Mouse (Mus musculus): ENCODE measurements at regions not wholly inside any gene's neighbourhood (a gene's known extent, or its start where the extent isn't known, plus 50 kb on each side); places are given as distances from the start of the nearest gene placed in this dataset.

DNA sequence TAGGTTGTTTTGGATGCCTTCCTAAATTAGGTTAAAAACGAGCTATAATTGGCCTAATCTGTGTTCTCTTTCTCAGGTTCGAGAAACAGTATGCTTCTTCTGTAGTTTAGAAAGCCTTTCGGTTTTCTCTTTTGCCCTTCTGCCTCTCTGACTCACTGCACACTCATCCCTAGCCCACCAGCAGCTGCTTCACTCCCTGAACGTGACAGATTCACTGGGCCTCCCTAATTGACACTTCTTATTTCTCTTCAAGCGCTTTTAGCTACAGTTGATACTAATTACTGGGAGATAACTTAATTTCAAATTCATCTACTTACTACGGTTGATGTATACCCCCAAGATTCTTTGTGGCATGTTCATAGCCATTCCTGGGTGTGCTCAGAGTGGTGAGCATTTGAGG, 208.9 kb upstream of the Tle4 start:
- no peaks in the 10 kb centered on the region for H3K79me2 ChIP-seq (replicated peaks; ENCODE audit: control insufficient read depth, insufficient read depth, low read length)
- intact Hi-C loops (cut with DNase I): no loop called here
- no peak for TF ChIP-seq CTCF (IDR thresholded peaks at IDR 0.05)
- no peak for TF ChIP-seq POLR2A (IDR thresholded peaks at IDR 0.05; ENCODE audit: insufficient read depth, low read depth, low read length)
- TF ChIP-seq EP300 (IDR thresholded peaks at IDR 0.05; ENCODE audit: insufficient read depth, low read depth, low read length): no peak
- H3K4me3 ChIP-seq: no peak overlapping the region
- H3K27me3 ChIP-seq (ENCODE audit: control insufficient read depth, insufficient read depth, low read length): no peaks in the 10 kb centered on the region; the same call in 1 of the 2 replicates
- no peak overlapping the region for H3K9ac ChIP-seq (ENCODE audit: low read depth, low read length)
- 74% methylated on average over 6 of the region's 6 CpGs for WGBS
- H3K27ac ChIP-seq: no peak overlapping the region
- no peaks in the 10 kb centered on the region for H3K36me3 ChIP-seq (ENCODE audit: control insufficient read depth, insufficient read depth, low read length)
- DNase-seq: no peak
- no peaks in the 10 kb centered on the region for H3K4me1 ChIP-seq (ENCODE audit: control insufficient read depth, insufficient read depth, low read length)

GRCm38 (mm10) chr19:14802909-14803650, 205.2 kb upstream of the Tle4 start:
- no peaks in the 10 kb centered on the region for H3K79me2 ChIP-seq (replicated peaks; ENCODE audit: control insufficient read depth, insufficient read depth, low read length)
- no peaks in the 10 kb centered on the region for H3K4me1 ChIP-seq (ENCODE audit: control insufficient read depth, insufficient read depth, low read length)
- no peak overlapping the region for H3K27ac ChIP-seq
- no peak overlapping the region for H3K9ac ChIP-seq (ENCODE audit: low read depth, low read length)
- WGBS: 22% methylated on average over 5 of the region's 5 CpGs
- no peaks in the 10 kb centered on the region for H3K27me3 ChIP-seq (ENCODE audit: control insufficient read depth, insufficient read depth, low read length)
- DNase-seq: no peak
- H3K4me3 ChIP-seq: no peak overlapping the region
- no peak for TF ChIP-seq POLR2A (IDR thresholded peaks at IDR 0.05; ENCODE audit: insufficient read depth, low read depth, low read length)
- no peak for TF ChIP-seq CTCF (IDR thresholded peaks at IDR 0.05)
- no peak for TF ChIP-seq EP300 (IDR thresholded peaks at IDR 0.05; ENCODE audit: insufficient read depth, low read depth, low read length)
- H3K36me3 ChIP-seq (ENCODE audit: control insufficient read depth, insufficient read depth, low read length): no peaks in the 10 kb centered on the region
- intact Hi-C loops (cut with DNase I): no loop called here

- intact Hi-C loops (cut with DNase I): no loop called here
- Histone ChIP-seq H3K27ac (no peak overlapping the region), H3K79me2 (replicated peaks; ENCODE audit: control insufficient read depth, insufficient read depth, low read length) (no peaks in the 10 kb centered on the region), H3K27me3 (ENCODE audit: control insufficient read depth, insufficient read depth, low read length) (no peaks in the 10 kb centered on the region), H3K36me3 (ENCODE audit: control insufficient read depth, insufficient read depth, low read length) (no peaks in the 10 kb centered on the region), H3K4me3 (no peak overlapping the region), H3K4me1 (ENCODE audit: control insufficient read depth, insufficient read depth, low read length) (no peaks in the 10 kb centered on the region), H3K9ac (ENCODE audit: low read depth, low read length) (no peak overlapping the region)
- TF ChIP-seq CTCF (IDR thresholded peaks at IDR 0.05) (no peak), POLR2A (IDR thresholded peaks at IDR 0.05; ENCODE audit: insufficient read depth, low read depth, low read length) (no peak), EP300 (IDR thresholded peaks at IDR 0.05; ENCODE audit: insufficient read depth, low read depth, low read length) (no peak)
- no peak for DNase-seq
- WGBS: 53% methylated on average over 8 of the region's 8 CpGs
Observed at GRCm38 (mm10) chr19:14801669-14802068, 203.8 kb upstream of the Tle4 start.

DNA sequence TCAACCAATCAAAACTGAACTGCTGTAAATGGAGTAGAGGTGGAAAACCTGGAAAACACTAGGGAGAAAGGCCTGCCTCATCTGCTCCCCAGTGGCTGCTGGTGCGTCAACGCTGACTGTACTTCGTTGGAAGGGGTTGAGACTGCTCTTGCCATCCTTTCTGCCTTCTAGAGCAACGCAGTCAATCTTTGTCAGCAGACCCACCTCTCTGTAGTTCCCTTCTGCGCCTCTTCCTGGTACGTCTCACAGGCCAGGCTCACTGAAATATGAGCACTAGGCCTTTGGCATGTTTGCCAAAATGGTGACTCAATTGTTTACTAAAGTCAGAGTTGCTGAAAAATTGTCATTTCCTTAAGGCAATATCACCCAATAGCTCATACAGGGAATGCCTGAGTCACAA, 201.2 kb upstream of the Tle4 start:
- Histone ChIP-seq H3K4me1 (ENCODE audit: control insufficient read depth, insufficient read depth, low read length) (no peaks in the 10 kb centered on the region), H3K9ac (ENCODE audit: low read depth, low read length) (no peak overlapping the region), H3K79me2 (replicated peaks; ENCODE audit: control insufficient read depth, insufficient read depth, low read length) (no peaks in the 10 kb centered on the region), H3K4me3 (no peak overlapping the region), H3K36me3 (ENCODE audit: control insufficient read depth, insufficient read depth, low read length) (no peaks in the 10 kb centered on the region), H3K27me3 (ENCODE audit: control insufficient read depth, insufficient read depth, low read length) (no peaks in the 10 kb centered on the region), H3K27ac (no peak overlapping the region)
- DNase-seq: no peak
- intact Hi-C loops (cut with DNase I): no loop called here
- WGBS: 84% methylated on average over 6 of the region's 6 CpGs
- TF ChIP-seq EP300 (IDR thresholded peaks at IDR 0.05; ENCODE audit: insufficient read depth, low read depth, low read length) (no peak), CTCF (IDR thresholded peaks at IDR 0.05) (no peak), POLR2A (IDR thresholded peaks at IDR 0.05; ENCODE audit: insufficient read depth, low read depth, low read length) (no peak)

- DNase-seq: no peak
- no peak overlapping the region for H3K9ac ChIP-seq (ENCODE audit: low read depth, low read length)
- no peak overlapping the region for H3K27ac ChIP-seq
- H3K36me3 ChIP-seq (ENCODE audit: control insufficient read depth, insufficient read depth, low read length): no peaks in the 10 kb centered on the region
- WGBS: 82% methylated on average over 7 of the region's 7 CpGs
- no peaks in the 10 kb centered on the region for H3K4me1 ChIP-seq (ENCODE audit: control insufficient read depth, insufficient read depth, low read length)
- intact Hi-C loops (cut with DNase I): no loop called here
- no peaks in the 10 kb centered on the region for H3K27me3 ChIP-seq (ENCODE audit: control insufficient read depth, insufficient read depth, low read length)
- H3K4me3 ChIP-seq: no peak overlapping the region
- no peaks in the 10 kb centered on the region for H3K79me2 ChIP-seq (replicated peaks; ENCODE audit: control insufficient read depth, insufficient read depth, low read length)
- TF ChIP-seq CTCF (IDR thresholded peaks at IDR 0.05): no peak
- no peak for TF ChIP-seq POLR2A (IDR thresholded peaks at IDR 0.05; ENCODE audit: insufficient read depth, low read depth, low read length)
- no peak for TF ChIP-seq EP300 (IDR thresholded peaks at IDR 0.05; ENCODE audit: insufficient read depth, low read depth, low read length)
Observed at GRCm38 (mm10) chr19:14798417-14798816, 200.6 kb upstream of the Tle4 start.

- no peak for DNase-seq
- intact Hi-C loops (cut with DNase I): no loop called here
- Histone ChIP-seq H3K79me2 (replicated peaks; ENCODE audit: control insufficient read depth, insufficient read depth, low read length) (no peaks in the 10 kb centered on the region), H3K4me3 (no peak overlapping the region), H3K4me1 (ENCODE audit: control insufficient read depth, insufficient read depth, low read length) (no peaks in the 10 kb centered on the region), H3K36me3 (ENCODE audit: control insufficient read depth, insufficient read depth, low read length) (no peaks in the 10 kb centered on the region), H3K27me3 (ENCODE audit: control insufficient read depth, insufficient read depth, low read length) (no peaks in the 10 kb centered on the region), H3K27ac (no peak overlapping the region), H3K9ac (ENCODE audit: low read depth, low read length) (no peak overlapping the region)
- TF ChIP-seq EP300 (IDR thresholded peaks at IDR 0.05; ENCODE audit: insufficient read depth, low read depth, low read length) (no peak), POLR2A (IDR thresholded peaks at IDR 0.05; ENCODE audit: insufficient read depth, low read depth, low read length) (no peak), CTCF (IDR thresholded peaks at IDR 0.05) (no peak)
- 79% methylated on average over 5 of the region's 5 CpGs for WGBS
Observed at GRCm38 (mm10) chr19:14795910-14796309, 198.1 kb upstream of the Tle4 start.
